Mouse (Mus musculus): ENCODE results near the gene Insl6. TPM values are rescaled to one million over a fixed set of nuclear protein-coding genes. Genes with fewer than 3 reads are reported as not detected.
A peak's percentile ranks its signal among the peaks of the same experiment; 100 is the strongest.

Insl6 gene
- 1 to 10 TPM in 1 of 4 experiments, under 1 TPM in 2, not detected in 1; 0.42 to 1.5 (median 0.71) TPM for total RNA-seq (2022)

DNA sequence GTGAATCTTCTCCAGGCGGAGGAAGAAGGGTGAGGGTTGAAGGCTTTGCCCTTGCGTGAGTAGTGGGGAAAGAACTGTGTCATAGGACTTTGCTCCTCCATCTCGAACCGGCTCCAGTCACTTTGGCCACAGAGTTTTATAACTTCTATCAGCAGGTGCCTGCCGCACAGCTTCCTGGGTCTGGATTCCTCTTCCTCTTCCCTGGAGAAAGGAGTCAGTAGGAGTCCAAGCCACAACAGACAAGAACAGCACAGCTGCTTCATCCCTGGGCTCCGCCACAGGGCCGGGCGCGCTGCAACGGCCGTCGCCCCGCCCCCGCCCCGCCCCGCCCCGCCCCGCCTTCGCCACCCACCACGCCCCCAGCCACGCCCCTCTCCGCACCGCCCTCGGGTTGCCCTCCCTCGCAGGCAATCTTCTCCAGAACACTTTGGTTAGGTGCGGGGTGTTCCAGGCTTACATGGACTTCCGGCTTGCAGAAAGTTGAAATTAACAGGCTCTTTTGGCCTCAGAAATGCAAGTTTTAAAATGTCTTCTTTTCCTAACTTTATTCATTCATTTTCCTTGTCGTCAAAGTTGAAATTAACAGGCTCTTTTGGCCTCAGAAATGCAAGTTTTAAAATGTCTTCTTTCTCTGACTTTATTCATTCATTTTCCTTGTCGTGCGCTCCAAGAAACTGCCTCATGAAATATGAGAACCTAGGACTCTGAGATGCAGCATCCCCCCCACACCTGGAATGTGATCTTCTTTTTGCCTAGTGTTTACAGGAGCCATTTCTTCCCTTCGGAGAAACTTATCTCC, at the start of gene Insl6:
Gene Insl6 (minus strand): TSS at position 304 of the 799 bp plus-strand sequence.
- DNase-seq: peak; percentile 30

DNA sequence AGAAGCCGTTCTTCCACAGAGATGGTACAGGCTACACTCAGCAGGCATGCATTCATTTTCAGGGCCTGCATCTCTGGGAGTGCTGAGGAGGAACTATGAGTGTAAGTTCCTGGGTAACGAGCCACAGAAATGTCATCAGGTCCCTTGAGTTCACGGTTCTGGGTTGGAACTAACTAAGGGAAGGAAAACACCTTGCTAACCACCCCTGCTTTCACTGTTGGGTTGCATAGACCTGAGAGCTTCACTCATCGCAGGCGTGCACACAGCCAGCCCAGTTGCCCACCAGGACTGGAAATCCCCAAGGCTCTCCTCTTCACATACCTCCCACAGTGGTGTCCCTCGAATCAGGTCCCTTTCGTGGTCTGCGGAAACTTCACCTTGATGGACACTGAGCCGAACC, 49.8 kb upstream of the Insl6 start:
- DNase-seq: no peak

DNA sequence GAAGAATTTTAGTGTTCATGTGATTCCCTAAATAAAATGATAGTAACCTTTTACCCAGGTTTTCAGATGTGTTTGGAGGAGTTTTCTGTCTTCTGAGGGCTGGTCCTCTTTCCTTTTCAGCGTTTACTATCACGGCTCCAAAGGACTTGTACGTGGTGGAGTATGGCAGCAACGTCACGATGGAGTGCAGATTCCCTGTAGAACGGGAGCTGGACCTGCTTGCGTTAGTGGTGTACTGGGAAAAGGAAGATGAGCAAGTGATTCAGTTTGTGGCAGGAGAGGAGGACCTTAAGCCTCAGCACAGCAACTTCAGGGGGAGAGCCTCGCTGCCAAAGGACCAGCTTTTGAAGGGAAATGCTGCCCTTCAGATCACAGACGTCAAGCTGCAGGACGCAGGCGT, 48.3 kb upstream of the Insl6 start:
- no peak for DNase-seq

- no peak for DNase-seq
These were observed 47.5 kb upstream of the Insl6 start for GRCm38 (mm10) chr19:29372621-29373020.

DNA sequence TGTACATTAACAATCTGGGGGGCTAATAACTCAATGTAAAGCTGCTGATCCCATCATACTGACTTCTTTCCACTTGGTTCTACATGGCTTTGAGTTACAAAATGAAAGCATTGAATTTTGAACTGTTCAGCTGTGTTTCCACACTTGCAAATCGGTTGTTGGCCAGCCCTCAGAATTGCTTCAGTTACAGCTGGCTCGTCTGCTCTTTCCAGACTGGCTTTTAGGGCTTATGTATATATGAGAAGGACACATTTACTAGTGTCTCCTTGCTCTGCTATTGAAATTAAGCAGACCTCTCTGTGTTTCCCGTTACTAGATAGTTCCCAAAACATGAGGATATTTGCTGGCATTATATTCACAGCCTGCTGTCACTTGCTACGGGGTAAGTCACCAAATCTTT, 47.0 kb upstream of the Insl6 start:
- DNase-seq: no peak

- no peak for DNase-seq
These were observed 46.3 kb upstream of the Insl6 start for GRCm38 (mm10) chr19:29371284-29372081.

DNA sequence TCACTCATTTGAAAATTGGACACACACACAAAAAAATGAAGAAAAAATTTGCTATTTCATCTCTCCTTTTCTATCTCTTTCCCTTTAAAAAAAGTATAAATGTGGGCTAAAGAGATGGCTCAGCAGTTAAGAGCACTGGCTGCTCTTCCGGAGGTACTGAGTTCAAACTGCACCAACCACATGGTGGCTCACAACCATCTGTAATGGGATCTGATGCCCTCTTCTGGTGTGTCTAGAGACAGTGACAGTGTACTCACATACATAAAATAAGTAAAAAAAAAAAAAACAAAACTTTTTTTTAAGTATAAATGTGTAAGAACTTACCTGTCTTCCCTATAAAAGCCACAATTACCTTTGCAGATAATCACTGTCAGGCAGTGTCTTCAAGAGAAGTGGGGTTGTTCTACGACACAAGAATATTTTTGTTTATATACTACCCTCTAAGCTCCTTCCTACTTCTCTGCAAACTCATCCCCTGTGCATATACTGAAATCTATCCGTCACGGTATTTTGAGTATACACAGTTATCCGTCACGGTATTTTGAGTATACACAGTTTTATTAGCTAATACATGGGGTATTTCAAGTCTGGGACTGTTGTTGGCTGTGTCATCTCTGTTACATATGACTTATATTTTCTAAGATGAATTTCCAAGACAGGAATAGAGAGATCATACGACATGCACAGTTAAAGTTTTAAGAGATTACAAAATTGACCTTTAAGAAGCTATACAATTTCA, 45.6 kb upstream of the Insl6 start:
- DNase-seq: no peak

DNA sequence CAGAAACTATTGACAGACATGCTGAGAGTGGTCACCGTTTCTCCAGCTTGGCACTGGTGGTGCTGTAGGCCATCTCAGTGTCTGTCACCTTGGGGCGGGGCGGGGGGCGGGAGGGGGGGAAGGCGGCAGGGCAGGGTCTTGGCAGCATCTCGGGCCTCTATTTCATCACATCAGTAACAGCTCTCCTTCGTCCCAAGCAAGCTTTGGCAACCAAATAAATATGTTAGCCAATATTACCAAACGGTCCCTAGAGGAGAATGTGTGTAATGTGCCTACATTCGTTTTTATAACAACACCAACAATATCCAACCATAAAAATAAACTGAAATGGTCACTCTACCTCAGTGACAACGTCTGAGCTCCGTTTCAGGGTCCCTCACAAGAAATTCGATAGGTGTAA, 45.0 kb upstream of the Insl6 start:
- DNase-seq: no peak

DNA sequence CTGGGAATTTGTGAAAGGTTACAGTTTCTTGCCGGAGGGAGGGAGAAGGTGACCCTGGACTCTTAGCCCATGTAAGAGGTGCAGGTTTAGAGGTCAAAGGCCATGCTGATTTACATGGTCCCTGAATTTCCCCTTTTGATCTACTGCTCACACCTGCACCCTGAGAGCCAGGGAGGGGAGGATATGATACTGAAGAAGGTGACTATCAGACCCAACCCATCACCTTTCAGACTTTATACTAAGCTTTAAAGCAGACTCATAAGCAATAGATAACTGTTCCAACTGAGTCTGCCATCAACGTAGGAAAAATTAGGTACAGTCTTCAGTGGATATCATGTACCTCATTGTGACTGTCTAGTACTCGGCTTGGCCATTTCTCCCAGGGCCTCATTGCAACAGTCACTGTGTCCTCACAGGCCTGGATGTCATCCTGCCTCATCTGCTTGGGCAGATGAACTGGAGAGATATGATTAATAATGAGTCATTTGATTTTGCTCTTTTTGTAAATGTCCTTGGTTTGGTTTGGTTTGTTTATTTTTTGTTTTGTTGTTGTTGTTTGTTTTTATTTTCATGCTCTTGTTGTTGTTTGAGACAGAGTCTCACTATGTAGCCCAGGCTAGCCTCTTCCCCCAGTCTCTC, 43.6 kb upstream of the Insl6 start:
- DNase-seq: peak; percentile 59

DNA sequence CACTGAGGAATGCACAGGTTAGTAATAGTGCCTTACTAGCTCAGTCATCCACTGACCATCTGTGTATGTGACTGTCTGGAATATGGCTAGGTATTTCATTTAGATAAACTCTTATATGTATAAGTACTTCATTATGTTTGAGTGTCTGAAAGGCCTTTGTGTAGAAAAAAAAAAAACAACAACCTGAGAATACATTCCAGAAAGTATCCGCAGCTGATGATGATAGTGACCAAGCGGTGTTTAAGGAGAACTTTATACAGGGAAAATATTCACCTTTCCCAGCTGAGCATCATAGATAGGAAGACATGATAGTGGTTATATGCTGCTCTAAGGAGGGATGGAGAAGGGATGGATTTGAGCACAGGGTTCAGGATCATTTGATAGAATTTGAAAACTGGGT, 42.9 kb upstream of the Insl6 start:
- no peak for DNase-seq

DNA sequence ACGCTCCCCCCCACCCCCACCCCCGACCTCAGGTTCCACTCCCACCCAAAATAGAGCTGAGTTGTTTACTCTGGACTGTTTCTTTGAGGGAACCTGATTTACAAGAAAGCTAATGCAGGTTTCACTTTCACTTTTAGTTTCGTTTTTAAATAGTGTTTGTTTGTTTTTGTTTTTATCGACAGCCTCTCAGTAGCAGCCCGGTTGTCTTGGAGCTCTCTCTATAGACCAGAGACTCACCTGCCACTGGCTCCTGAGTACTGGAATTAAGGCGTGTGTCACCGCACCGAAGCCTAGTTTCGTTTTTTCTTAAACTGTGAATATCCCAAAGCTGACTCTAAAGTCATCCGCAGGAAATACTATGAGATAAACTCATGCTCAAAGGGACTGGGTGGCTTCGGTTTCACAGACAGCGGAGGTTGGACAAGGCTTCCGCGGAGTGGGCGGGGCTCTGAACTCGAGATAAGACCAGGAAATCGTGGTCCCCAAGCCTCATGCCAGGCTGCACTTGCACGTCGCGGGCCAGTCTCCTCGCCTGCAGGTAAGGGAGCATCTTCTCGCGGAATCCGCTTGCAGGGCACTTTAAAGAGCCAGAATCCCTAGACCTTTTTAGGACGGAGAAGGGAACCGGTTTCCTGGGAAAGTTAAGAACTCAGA, 41.9 kb upstream of the Insl6 start, which contains the start of the genes Plgrkt and Cd274:
Gene Plgrkt (minus strand): TSS at position 422 of the 654 bp plus-strand sequence.
Gene Cd274 (plus strand): TSS at position 487 of the 654 bp plus-strand sequence.
- peak; percentile 82 for DNase-seq

DNA sequence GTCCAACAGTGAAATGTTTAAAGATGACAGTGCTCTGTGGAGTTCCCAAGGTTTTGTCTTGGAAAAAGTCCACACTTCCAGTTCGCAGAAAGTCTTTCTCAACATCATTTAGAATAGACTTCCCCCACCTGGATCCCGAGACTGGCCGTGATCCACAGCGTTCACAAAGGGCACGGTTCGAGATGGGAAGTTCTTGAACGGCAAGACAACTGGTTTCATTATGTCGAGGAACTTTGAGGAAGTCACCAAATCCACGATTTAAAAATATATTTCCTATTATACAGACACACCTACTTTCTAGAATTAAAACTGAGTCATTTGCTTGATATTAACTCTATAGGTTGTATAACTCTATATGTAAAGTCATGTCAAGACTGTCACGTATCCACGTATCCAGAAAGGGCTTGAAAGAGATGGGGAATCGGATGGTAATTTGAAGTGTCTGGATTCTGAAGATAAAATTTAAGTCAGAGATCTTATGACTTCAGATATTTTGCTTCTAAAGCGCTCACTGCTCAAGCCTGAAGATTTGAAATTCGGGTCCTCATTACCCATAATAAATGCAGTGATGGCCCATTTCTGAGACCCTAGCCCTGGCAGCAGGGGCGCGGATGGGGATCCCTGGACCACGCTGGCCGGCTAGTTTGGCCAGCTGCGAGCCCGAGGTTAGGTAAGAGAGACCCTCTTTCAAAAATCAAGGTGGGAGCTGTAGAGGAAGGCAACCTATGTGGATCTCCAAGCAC, 41.2 kb upstream of the Insl6 start:
- DNase-seq: no peak

DNA sequence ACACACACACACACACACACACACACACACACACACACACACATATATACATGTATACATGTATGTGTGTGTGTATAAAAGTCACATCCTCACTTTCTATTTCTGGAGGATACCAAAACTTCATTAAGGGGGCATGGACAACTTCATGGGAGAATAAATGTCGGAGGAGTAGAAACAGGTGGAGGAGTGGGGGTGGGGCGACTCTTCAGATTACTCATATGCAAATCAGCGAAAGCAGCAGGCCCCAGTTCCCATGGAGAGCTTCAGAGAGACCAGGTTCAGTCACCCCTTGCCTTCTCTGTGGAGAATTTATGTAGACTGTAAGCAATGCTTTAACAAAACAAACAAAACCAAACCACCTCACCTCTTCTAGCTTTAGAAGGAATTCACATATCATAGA, 39.9 kb upstream of the Insl6 start:
- DNase-seq: no peak

- DNase-seq: no peak
These were observed 38.9 kb upstream of the Insl6 start for GRCm38 (mm10) chr19:29364076-29364475.

DNA sequence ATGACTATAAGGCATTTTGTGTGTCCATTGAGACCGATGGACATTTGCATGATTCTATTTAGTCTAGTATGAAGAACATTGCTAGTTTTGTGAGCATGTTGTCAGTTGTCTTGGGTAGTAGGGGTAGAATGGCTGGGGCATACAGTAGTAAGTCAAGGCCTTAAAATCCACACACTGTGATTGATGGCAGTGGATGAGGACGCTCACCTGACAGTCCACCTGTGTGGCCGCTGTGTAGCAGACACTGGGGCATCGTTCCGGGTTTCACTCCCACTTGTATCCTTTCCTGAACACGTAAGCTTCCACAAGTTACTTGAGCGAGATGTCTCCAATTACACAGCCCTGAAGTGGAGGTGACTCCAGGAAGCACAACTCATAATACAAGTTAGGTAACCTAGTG, 38.4 kb upstream of the Insl6 start:
- no peak for DNase-seq

GRCm38 (mm10) chr19:29362173-29362930, 37.2 kb upstream of the Insl6 start:
- no peak for DNase-seq

GRCm38 (mm10) chr19:29361468-29362130, 36.4 kb upstream of the Insl6 start:
- peak; percentile 92 for DNase-seq

DNA sequence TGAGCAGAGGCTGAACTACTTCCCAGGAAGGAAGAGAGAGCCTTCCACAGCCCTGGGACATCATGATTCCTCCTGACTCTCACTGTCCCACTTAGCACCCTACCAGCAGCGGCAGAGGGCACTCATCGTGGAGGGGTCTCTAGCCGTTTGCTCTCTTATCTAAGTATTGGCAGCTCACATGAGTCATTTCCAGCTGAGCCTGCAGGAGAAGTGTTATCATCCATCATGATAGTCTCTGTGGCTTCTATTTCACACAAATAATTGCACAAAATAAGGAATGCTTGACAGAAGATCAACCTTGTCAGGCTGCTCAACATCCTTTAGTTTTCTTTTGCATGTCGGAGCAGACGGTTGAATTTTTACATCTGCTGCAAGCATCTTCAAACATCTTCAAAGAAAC, 35.1 kb upstream of the Insl6 start:
- DNase-seq: no peak

DNA sequence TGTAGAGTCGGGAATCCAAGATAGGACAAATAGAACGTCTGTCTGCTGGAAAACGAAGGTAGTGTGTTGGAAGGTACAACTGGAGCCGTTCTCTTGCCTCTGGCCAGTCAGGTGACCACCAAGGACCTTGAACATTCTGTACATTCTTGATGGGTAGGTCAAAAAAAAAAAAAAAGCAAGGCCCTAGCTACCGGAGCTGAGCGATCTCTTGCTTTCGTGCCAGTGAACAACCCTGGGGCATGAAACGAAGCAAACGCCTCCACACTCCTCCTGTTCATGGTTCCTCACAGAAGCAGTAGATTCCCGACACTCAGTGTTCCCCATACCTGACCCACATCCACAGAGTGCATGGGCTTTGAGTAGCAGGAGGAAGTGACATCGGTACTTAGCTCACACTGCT, 31.1 kb upstream of the Insl6 start:
- DNase-seq: no peak
